Mouse (Mus musculus): Measurements from ENCODE around the gene Xirp2. TPM values are rescaled to one million over a fixed set of nuclear protein-coding genes. Genes with fewer than 3 reads are reported as not detected.

The Xirp2 gene
- polyA plus RNA-seq, 1 experiment = not detected

GRCm38 (mm10) chr2:67541957-67542696 is 96.3 kb downstream of the Xirp2 start:
- H3K27ac ChIP-seq (ENCODE audit: insufficient read depth, low read length) = no peak overlapping the region
- no peaks in the 10 kb centered on the region; the same call in 1 of the 2 replicates for H3K4me1 ChIP-seq (ENCODE audit: control insufficient read depth, insufficient read depth, low read length)
- TF ChIP-seq POLR2A (IDR thresholded peaks at IDR 0.05; ENCODE audit: low read depth, low read length) (no peak), CTCF (IDR thresholded peaks at IDR 0.05; ENCODE audit: borderline replicate concordance, insufficient read depth, low read length) (no peak)
- no peak overlapping the region for H3K4me3 ChIP-seq (ENCODE audit: insufficient read depth, low read length)

DNA sequence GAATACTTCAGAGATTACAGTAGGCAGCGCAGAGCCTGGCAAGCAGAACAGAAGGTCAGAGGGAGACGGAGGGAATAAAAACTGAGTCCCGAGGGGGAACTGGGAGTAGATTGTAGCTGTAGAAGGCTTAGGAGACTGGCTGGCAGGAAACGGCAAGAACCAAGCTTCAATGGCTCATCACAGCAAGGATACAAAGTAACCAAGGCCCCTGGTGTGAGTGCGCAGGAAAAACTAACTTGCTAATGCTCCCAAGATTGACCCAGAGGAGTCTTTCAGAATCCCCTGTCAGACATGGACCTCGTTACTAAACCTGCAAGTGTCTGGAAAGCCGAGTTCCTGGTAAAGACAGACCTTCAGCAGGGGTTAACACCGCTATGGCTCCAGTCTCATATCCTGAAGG is 98.6 kb downstream of the Xirp2 start:
- TF ChIP-seq CTCF (IDR thresholded peaks at IDR 0.05; ENCODE audit: borderline replicate concordance, insufficient read depth, low read length) (no peak), POLR2A (IDR thresholded peaks at IDR 0.05; ENCODE audit: low read depth, low read length) (no peak)
- Histone ChIP-seq H3K27ac (ENCODE audit: insufficient read depth, low read length) (no peak overlapping the region), H3K4me3 (ENCODE audit: insufficient read depth, low read length) (no peak overlapping the region), H3K4me1 (ENCODE audit: control insufficient read depth, insufficient read depth, low read length) (no peaks in the 10 kb centered on the region; the same call in 1 of the 2 replicates)

DNA sequence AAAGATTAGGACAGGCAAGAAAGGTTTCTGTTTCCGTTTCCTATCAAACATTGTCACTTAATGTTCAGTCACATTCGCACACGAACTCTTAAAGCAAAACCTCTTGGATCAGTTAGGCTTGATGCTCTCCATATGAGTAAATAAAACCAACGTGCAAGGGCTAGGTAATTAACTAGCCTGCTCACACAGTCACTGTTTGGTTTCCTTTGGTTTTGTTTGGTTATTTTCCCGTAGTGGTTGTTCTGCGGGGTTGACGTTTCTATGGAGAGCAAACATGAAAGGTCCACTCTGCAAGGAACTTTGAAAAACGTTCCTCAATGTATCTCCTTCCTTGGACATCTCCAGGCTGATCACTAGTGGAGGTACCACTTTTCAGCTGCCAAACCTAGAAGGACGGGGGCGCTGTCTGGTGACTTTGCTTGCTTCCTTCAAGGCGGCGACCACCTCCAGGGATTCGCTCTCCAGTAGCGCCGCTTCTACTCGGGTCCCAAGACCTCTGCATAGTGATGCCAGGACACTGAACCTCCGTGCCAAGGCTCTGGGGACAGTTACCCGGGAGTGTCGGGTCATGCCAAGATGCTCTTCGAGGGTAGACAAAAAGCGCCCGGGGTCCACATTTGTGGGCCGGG is 119.2 kb downstream of the Xirp2 start:
- Histone ChIP-seq H3K4me3 (ENCODE audit: insufficient read depth, low read length) (peak overlapping the region; percentile 55), H3K27ac (ENCODE audit: insufficient read depth, low read length) (no peak overlapping the region), H3K4me1 (ENCODE audit: control insufficient read depth, insufficient read depth, low read length) (no peaks in the 10 kb centered on the region)
- TF ChIP-seq POLR2A (IDR thresholded peaks at IDR 0.05; ENCODE audit: low read depth, low read length) = no peak
- 0 out of 2 replicates have a peak, but pooled peaks have one; percentile 4 for TF ChIP-seq CTCF (IDR thresholded peaks at IDR 0.05; ENCODE audit: borderline replicate concordance, insufficient read depth, low read length)

DNA sequence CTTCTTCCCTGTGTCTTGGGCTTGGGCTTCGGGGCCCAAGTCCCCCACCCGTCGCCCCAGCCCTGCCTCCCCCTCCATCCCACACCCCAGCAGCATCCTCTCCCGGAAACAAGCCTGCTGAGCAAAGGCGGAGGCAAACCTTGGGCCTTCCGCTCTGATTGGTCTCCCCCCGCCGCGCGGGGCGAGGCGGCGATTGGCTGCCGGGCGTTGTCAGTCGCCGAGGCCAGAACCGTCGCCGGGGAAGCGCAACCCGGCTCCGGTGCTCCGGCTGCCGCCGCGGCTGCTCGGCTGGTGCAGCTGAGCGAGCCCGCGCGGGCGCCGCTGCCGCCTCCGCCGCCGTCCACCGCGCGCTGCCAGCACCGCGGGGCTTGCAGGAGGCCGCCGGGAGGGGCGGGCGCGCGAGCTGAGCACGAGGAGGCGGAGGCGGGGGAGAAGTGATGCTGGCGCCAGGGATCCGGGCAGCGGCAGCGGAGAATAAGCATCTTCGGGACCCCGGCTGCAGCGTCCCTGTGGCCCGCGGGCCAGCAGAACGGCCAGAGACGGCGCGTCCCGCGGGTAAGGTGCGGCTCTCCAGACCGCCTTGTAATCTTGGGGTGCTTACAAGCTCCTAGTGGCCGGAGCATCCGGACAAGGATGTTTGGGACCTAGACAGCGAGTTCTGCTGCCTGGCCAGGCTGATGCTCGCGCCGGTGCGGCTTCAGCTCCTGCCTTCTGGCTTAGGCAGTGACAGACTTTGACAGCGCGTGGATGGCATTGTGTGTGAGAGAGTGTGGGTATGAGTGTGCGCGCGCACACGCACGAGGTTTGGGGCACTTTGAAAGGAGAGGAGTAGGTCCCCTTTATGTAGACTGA is 119.9 kb downstream of the Xirp2 start, which contains the start of gene B3galt1:
Gene B3galt1, plus strand, starts transcription at position 392 of the 852 bp plus-strand sequence.
- Histone ChIP-seq H3K4me3 (ENCODE audit: insufficient read depth, low read length) (peak within 1 kb of the TSS; percentile 56), H3K27ac (ENCODE audit: insufficient read depth, low read length) (no peak within 1 kb of the TSS), H3K4me1 (ENCODE audit: control insufficient read depth, insufficient read depth, low read length) (no peaks in the 10 kb centered on the region)
- peak; percentile 68; the same call in 1 of the 2 replicates for TF ChIP-seq POLR2A (IDR thresholded peaks at IDR 0.05; ENCODE audit: low read depth, low read length)
- TF ChIP-seq CTCF (IDR thresholded peaks at IDR 0.05; ENCODE audit: borderline replicate concordance, insufficient read depth, low read length) = no peak

- no peak overlapping the region for H3K27ac ChIP-seq (ENCODE audit: insufficient read depth, low read length)
- TF ChIP-seq CTCF (IDR thresholded peaks at IDR 0.05; ENCODE audit: borderline replicate concordance, insufficient read depth, low read length) = no peak
- no peak for TF ChIP-seq POLR2A (IDR thresholded peaks at IDR 0.05; ENCODE audit: low read depth, low read length)
Measured at GRCm38 (mm10) chr2:67566566-67566965, 120.8 kb downstream of the Xirp2 start.

DNA sequence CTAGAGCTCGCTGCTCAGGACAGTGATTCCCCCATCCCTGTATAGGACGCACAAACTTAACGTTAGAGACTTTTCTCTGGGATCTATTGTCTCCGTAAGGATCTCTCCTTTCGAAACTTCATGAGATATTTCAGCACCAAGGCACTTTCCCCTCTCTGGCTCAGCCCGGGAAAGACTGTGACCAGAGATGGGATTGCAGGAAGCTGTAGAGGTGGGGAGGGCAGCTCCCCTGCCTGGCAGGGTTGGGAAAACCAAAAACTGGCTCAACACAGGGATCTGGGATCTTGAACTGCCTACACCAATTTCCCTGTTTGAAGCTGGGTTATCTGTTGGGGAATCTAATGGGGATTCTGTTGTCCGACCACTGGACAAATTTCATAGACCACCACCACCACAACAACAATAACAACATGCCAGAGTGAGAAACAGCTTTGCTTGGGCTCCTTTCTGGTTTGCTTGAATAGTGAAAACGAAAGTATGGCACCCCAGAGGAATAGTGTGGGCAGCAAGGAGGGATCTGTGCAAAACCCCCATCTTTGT is 121.4 kb downstream of the Xirp2 start:
- H3K4me3 ChIP-seq (ENCODE audit: insufficient read depth, low read length) = peak overlapping the region; percentile 56
- TF ChIP-seq POLR2A (IDR thresholded peaks at IDR 0.05; ENCODE audit: low read depth, low read length) (no peak), CTCF (IDR thresholded peaks at IDR 0.05; ENCODE audit: borderline replicate concordance, insufficient read depth, low read length) (no peak)

More at GRCm38 (mm10) chr2:67566566-67566965, 120.8 kb downstream of the Xirp2 start:
- Histone ChIP-seq H3K4me1 (ENCODE audit: control insufficient read depth, insufficient read depth, low read length) (no peaks in the 10 kb centered on the region), H3K4me3 (ENCODE audit: insufficient read depth, low read length) (peak overlapping the region; percentile 56)

More for the DNA sequence above, 121.4 kb downstream of the Xirp2 start:
- Histone ChIP-seq H3K27ac (ENCODE audit: insufficient read depth, low read length) (no peak overlapping the region), H3K4me1 (ENCODE audit: control insufficient read depth, insufficient read depth, low read length) (no peaks in the 10 kb centered on the region)

Other genes starting within 250 kb of the Xirp2 start
- gene Gm21830, start 32.3 kb upstream of the Xirp2 start, polyA plus RNA-seq (2011; ENCODE audit: insufficient read length, low read depth, missing spikeins) = not detected in 2 replicates
- not detected in 2 replicates for gene Gm26727, start 12.8 kb upstream of the Xirp2 start, polyA plus RNA-seq (2011; ENCODE audit: insufficient read length, low read depth, missing spikeins)
- gene B3galt1, start 119.9 kb downstream of the Xirp2 start, polyA plus RNA-seq (2011; ENCODE audit: insufficient read length, low read depth, missing spikeins) = 2.1 and 3.7 TPM in 2 replicates

Measured in embryonic fibroblast, embryonic 13.5 days (primary cell).